ENCODE assay signal across 8 mouse cellular contexts in genomic region chrX:12090871-12091404, GRCm38 (mm10).
A peak's percentile ranks its signal among the peaks of the same experiment; 100 is the strongest.
DNase-seq lines count a peak whose midpoint lies in the region; ATAC-seq lines count a peak whose summit lies in the region.

No protein-coding gene starts in this region.

- DNase-seq in T-cell, adult 2 months (ENCODE audit: low spot score), result peak; percentile 59
- DNase-seq in cerebellum, postnatal 36 days, result peak; percentile 69 to 74
- peak; percentile 70 to 75 for DNase-seq in gastrocnemius, postnatal 36 days
- peak; percentile 72 for DNase-seq in left cerebral cortex, postnatal 4 days
- DNase-seq in right cerebral cortex, postnatal 4 days, result peak; percentile 63

- intact Hi-C loops in gastrocnemius, postnatal 36 days (cut with DNase I), result loop anchor here (2.0 kb wide), 1 partner anchor 68 kb away; no protein-coding TSS in a partner anchor
- intact Hi-C loops in left cerebral cortex, postnatal 4 days (cut with DNase I), result no loop called here

- ATAC-seq in inflammation-experienced regulatory T-cells, adult 6 months, result peak; percentile 46
- peak; percentile 48 for ATAC-seq in megakaryocyte-erythroid progenitor cell, adult 5-6 weeks (replicated peaks; ENCODE audit: low FRiP score, low TSS enrichment, poor library complexity, severe bottlenecking)
- ATAC-seq in erythroid progenitor cell, adult 5-6 weeks (replicated peaks; ENCODE audit: low FRiP score, poor library complexity, severe bottlenecking), result no peak
